Mouse (Mus musculus): ENCODE data around the gene Plcb2. TPM values are rescaled to one million over a fixed set of nuclear protein-coding genes. Genes with fewer than 3 reads are reported as not detected.
A peak's percentile ranks its signal among the peaks of the same experiment; 100 is the strongest.

Plcb2 gene
- total and polyA plus RNA-seq, 2 experiments from 2014 or later: 0.63 to 2.4 TPM

DNA sequence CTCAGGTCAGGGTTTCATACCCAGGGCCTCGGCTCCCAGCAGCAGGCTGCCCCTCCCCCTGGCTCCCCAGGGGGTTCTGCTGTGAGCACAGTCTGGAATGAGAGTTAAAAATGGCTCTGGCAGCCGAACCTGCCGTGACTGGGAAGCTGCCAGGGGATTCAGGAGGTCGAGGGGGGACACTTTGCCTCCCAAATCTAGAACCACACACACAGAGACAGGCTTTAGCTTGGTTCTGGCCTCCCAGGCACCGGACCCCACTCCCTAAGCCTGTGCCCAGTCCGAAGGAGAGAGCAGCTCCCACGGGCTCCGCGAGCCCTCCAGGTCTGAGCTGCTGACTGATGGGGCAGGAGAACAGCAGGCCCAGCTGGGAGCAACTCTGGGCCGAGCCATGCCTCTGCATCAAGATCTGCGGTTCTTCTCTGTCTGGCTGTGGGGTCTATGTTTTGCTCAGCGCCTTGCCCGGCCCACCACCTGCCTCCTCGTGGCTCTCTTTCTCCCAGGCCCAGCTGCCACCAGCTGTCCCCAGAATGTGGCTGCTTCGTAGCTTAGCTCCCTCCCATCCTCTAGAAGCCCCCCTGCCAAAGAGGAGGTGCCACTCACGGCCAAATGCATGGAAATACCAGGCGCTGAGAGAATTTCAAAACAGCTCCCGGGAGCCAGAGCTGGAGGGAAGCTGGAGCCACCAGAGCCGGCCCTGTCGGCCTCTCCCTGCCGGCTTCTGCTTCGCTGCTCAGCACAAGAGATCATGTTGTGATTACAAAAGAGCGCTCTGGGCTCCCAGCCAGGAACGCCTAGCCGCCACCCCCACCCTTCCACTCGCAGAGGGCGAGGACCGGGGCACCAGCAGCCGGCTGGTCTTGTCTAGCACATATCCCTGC, 33.9 kb upstream of the Plcb2 start, which contains the start of gene Ccdc9b:
Gene Ccdc9b, minus strand, starts transcription at position 756 of the 878 bp plus-strand sequence.
- H3K4me1 ChIP-seq (ENCODE audit: insufficient read depth, low read length): peaks cover 8% of the 10 kb centered on the region
- no peaks in the 10 kb centered on the region for H3K27me3 ChIP-seq (ENCODE audit: insufficient read depth, low read length)
- TF ChIP-seq CTCF (IDR thresholded peaks at IDR 0.05): no peak
- no peaks in the 10 kb centered on the region for H3K9me3 ChIP-seq (ENCODE audit: low read length)
- DNase-seq (ENCODE audit: low spot score) (peak; percentile 89), ATAC-seq (ENCODE audit: low FRiP score) (peak; percentile 47)
- H3K4me2 ChIP-seq (ENCODE audit: low read depth, low read length, poor library complexity, severe bottlenecking): peak within 1 kb of the TSS; percentile 33
- peak within 1 kb of the TSS; percentile 74 for H3K27ac ChIP-seq (ENCODE audit: low read depth, low read length)
- WGBS: 8% methylated on average over 29 of the region's 29 CpGs
- H3K9ac ChIP-seq (replicated peaks; ENCODE audit: low read length, poor library complexity, severe bottlenecking): peak within 1 kb of the TSS; percentile 39
- H3K4me3 ChIP-seq (ENCODE audit: low read depth, low read length): no peak within 1 kb of the TSS; the same call in 1 of the 2 replicates
- no peaks in the 10 kb centered on the region for H3K36me3 ChIP-seq (ENCODE audit: insufficient read depth, low read length)

DNA sequence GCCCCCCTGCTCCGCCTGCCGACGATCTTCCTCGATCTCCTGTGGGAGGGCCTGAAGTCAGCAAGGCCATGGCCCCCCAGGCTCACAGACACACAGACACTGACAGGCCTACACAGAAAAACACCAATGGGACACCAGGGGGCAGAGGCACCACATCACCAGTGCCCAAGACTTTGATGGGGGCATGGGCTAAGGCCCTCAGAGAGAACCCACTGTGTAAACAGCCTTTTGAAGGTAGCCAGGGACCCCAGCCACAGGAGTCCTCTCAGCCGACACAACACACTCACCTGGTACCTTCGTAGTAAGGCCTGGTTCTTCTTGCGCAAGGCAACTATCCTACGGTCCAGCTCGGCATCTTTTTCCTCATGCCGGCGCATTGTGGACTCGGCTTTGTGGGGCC, 33.1 kb upstream of the Plcb2 start:
- WGBS: 83% methylated on average over 12 of the region's 12 CpGs

DNA sequence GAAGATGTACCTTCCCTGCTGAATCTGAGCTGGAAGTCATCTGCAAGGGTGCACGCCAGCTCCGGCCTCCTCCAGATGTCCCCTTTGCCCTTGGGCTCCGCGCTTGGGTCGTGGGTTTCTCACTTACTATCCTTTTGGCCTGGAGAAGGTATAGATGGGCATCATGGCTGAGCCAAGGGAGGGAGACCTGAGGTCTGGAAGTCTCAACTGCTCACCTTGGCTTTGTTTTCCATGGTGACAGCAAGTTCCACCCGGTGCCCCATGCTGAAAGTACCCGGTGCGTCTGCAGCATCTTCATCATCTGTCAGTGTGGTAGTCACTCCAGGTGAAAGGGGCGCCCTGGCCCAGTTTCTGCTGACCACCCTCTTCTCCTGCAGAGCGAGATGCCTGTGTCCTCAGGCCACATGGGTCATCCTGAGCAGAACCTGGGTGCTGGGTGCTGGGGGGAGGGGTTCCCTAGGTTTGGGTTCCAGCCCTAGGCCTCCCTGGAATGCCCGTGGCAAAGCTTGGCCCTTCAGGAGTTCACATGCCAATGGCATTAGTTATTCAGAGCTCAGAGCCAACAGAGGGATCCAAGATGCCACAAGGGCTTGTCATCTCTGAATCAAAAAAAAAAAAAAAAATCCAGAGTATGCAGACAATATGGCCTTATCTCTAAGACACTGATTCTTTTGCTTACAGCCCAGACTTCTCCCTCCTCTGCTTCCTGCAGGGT, 32.2 kb upstream of the Plcb2 start:
- Histone ChIP-seq H3K27ac (ENCODE audit: low read depth, low read length) (no peak overlapping the region), H3K9me3 (ENCODE audit: low read length) (no peaks in the 10 kb centered on the region), H3K4me2 (ENCODE audit: low read depth, low read length, poor library complexity, severe bottlenecking) (no peak overlapping the region), H3K4me3 (ENCODE audit: low read depth, low read length) (no peak overlapping the region), H3K27me3 (ENCODE audit: insufficient read depth, low read length) (no peaks in the 10 kb centered on the region), H3K36me3 (ENCODE audit: insufficient read depth, low read length) (no peaks in the 10 kb centered on the region), H3K4me1 (ENCODE audit: insufficient read depth, low read length) (peaks cover 8% of the 10 kb centered on the region), H3K9ac (replicated peaks; ENCODE audit: low read length, poor library complexity, severe bottlenecking) (no peak overlapping the region)
- no peak for DNase-seq (ENCODE audit: low spot score)
- TF ChIP-seq CTCF (IDR thresholded peaks at IDR 0.05): no peak
- ATAC-seq (ENCODE audit: low FRiP score): no peak
- WGBS: 85% methylated on average over 11 of the region's 11 CpGs

More for the DNA sequence above, 33.1 kb upstream of the Plcb2 start:
- H3K9me3 ChIP-seq (ENCODE audit: low read length): no peaks in the 10 kb centered on the region
- no peak overlapping the region; the same call in 1 of the 2 replicates for H3K27ac ChIP-seq (ENCODE audit: low read depth, low read length)
- peak overlapping the region; percentile 33; the same call in 1 of the 2 replicates for H3K4me2 ChIP-seq (ENCODE audit: low read depth, low read length, poor library complexity, severe bottlenecking)
- H3K36me3 ChIP-seq (ENCODE audit: insufficient read depth, low read length): no peaks in the 10 kb centered on the region
- TF ChIP-seq CTCF (IDR thresholded peaks at IDR 0.05): peak; percentile 57
- ATAC-seq (ENCODE audit: low FRiP score) (no peak), DNase-seq (ENCODE audit: low spot score) (no peak)
- no peak overlapping the region for H3K4me3 ChIP-seq (ENCODE audit: low read depth, low read length)
- H3K27me3 ChIP-seq (ENCODE audit: insufficient read depth, low read length): no peaks in the 10 kb centered on the region
- H3K4me1 ChIP-seq (ENCODE audit: insufficient read depth, low read length): peaks cover 8% of the 10 kb centered on the region
- peak overlapping the region; percentile 39; the same call in 1 of the 2 replicates for H3K9ac ChIP-seq (replicated peaks; ENCODE audit: low read length, poor library complexity, severe bottlenecking)

DNA sequence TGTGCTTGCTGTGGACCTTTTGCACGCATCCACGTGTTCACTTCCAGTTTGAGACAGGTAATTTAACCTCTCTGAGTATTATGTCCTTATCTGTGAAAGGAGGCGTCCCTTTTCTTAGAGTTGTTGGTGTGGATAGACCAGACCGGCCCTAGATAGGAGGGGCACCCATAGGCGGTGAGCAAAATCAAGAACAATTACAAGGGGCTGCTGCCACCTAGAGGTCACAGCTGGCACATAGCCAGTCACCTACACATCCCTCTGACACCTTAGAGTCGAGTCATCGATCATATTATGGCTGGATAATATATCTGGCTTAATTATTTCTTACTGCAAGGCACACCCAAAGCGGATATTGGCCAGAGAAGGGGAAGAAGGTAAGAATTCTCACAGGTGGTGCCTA, 31.6 kb upstream of the Plcb2 start:
- ATAC-seq (ENCODE audit: low FRiP score) (peak; percentile 67), DNase-seq (ENCODE audit: low spot score) (peak; percentile 88)
- no peaks in the 10 kb centered on the region for H3K27me3 ChIP-seq (ENCODE audit: insufficient read depth, low read length)
- no peaks in the 10 kb centered on the region for H3K36me3 ChIP-seq (ENCODE audit: insufficient read depth, low read length)
- TF ChIP-seq CTCF (IDR thresholded peaks at IDR 0.05): peak; percentile 89
- H3K27ac ChIP-seq (ENCODE audit: low read depth, low read length): no peak overlapping the region
- H3K4me3 ChIP-seq (ENCODE audit: low read depth, low read length): no peak overlapping the region
- H3K9ac ChIP-seq (replicated peaks; ENCODE audit: low read length, poor library complexity, severe bottlenecking): no peak overlapping the region
- H3K4me2 ChIP-seq (ENCODE audit: low read depth, low read length, poor library complexity, severe bottlenecking): no peak overlapping the region
- H3K9me3 ChIP-seq (ENCODE audit: low read length): no peaks in the 10 kb centered on the region
- WGBS: 15% methylated on average over 8 of the region's 8 CpGs
- H3K4me1 ChIP-seq (ENCODE audit: insufficient read depth, low read length): peaks cover 8% of the 10 kb centered on the region

DNA sequence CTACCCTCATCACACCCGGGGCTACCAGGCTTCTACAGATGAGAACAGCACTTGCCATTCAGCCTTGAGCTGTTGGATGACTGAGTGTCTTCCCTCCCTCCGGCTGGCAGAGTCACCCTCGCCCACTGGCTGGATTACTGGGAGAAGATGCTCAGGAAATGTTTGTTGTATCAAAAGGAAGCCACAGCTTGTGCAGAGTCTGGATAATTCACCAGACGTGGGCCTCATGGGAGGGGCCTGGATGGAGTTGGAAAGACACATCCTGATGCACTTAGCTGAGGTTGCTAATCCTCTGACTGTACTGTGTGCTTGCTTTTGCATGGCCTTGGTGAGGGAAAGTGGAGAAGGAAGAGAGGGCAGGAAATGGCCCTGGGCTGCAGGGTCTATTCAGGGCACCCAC, 27.9 kb upstream of the Plcb2 start:
- Histone ChIP-seq H3K4me2 (ENCODE audit: low read depth, low read length, poor library complexity, severe bottlenecking) (no peak overlapping the region), H3K9ac (replicated peaks; ENCODE audit: low read length, poor library complexity, severe bottlenecking) (no peak overlapping the region), H3K27ac (ENCODE audit: low read depth, low read length) (no peak overlapping the region), H3K27me3 (ENCODE audit: insufficient read depth, low read length) (no peaks in the 10 kb centered on the region), H3K36me3 (ENCODE audit: insufficient read depth, low read length) (no peaks in the 10 kb centered on the region), H3K4me3 (ENCODE audit: low read depth, low read length) (no peak overlapping the region), H3K9me3 (ENCODE audit: low read length) (no peaks in the 10 kb centered on the region), H3K4me1 (ENCODE audit: insufficient read depth, low read length) (no peaks in the 10 kb centered on the region)
- no peak for TF ChIP-seq CTCF (IDR thresholded peaks at IDR 0.05)
- DNase-seq (ENCODE audit: low spot score) (no peak), ATAC-seq (ENCODE audit: low FRiP score) (no peak)
- whole genome bisulfite sequencing: 87% methylated on average over 4 of the region's 4 CpGs

DNA sequence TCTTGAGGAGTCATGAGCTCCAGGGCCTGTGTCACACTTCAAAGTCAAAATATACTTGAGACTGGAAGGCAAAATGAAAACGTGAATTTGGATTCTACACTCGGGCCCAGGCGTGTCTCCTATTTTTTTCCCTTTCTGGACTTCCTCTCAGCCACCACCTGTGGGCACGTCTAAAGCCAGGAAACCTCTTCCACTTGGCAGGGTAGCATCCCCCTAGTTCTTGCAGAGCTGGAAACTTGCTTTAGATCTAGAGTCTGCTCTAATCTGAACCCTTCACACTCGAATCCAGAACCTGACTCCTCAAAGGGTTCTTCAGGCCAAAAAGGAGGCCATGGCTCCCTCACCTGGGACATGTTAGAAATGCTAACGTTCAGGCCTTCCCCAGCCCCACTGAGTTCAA, 27.2 kb upstream of the Plcb2 start:
- Histone ChIP-seq H3K4me1 (ENCODE audit: insufficient read depth, low read length) (no peaks in the 10 kb centered on the region), H3K27ac (ENCODE audit: low read depth, low read length) (no peak overlapping the region), H3K9me3 (ENCODE audit: low read length) (no peaks in the 10 kb centered on the region), H3K36me3 (ENCODE audit: insufficient read depth, low read length) (no peaks in the 10 kb centered on the region), H3K4me3 (ENCODE audit: low read depth, low read length) (no peak overlapping the region), H3K27me3 (ENCODE audit: insufficient read depth, low read length) (no peaks in the 10 kb centered on the region), H3K4me2 (ENCODE audit: low read depth, low read length, poor library complexity, severe bottlenecking) (no peak overlapping the region), H3K9ac (replicated peaks; ENCODE audit: low read length, poor library complexity, severe bottlenecking) (no peak overlapping the region)
- DNase-seq (ENCODE audit: low spot score) (no peak), ATAC-seq (ENCODE audit: low FRiP score) (no peak)
- WGBS: 81% methylated on average over 6 of the region's 6 CpGs
- TF ChIP-seq CTCF (IDR thresholded peaks at IDR 0.05): no peak
